Comparison of ENCODE assay signal across 8 mouse cellular contexts in genomic region chr6:37046152-37046788, GRCm38 (mm10).
DNase-seq lines count a peak whose midpoint lies in the region; ATAC-seq and TF ChIP-seq lines count a peak whose summit lies in the region.
"Had no signal": no experiment of that assay in that cellular context is flagged by ENCODE, and none has a peak within 500 bp of the region (broad histone marks: within the 10 kb centered on the region; RNA-seq: fewer than 3 reads in every experiment).

No protein-coding gene starts in this region.

- no peaks in the 10 kb centered on the region for H3K36me3 ChIP-seq in forebrain, embryonic 13.5 days (ENCODE audit: poor library complexity, severe bottlenecking)
- no peaks in the 10 kb centered on the region for H3K36me3 ChIP-seq in hindbrain, embryonic 12.5 days
- H3K36me3 ChIP-seq: limb, embryonic 12.5 days had no signal

- ATAC-seq in Patski = peak; percentile 39
- ATAC-seq in cerebellum, adult (ENCODE audit: insufficient number of reproducible peaks, low FRiP score, low TSS enrichment) = peak; percentile 74; the same call in 1 of the 2 replicates
- ATAC-seq in forebrain, embryonic 13.5 days = peak; percentile 79
- ATAC-seq in hindbrain, embryonic 12.5 days (ENCODE audit: low FRiP score) = 0 out of 2 replicates have a peak, but pooled peaks have one; percentile 17

- H3K9me3 ChIP-seq in forebrain, embryonic 13.5 days (replicated peaks) = no peaks in the 10 kb centered on the region
- no peaks in the 10 kb centered on the region for H3K9me3 ChIP-seq in hindbrain, embryonic 12.5 days (replicated peaks)
- H3K9me3 ChIP-seq: limb, embryonic 12.5 days had no signal

- no peaks in the 10 kb centered on the region for H3K4me1 ChIP-seq in forebrain, embryonic 13.5 days
- H3K4me1 ChIP-seq in hindbrain, embryonic 12.5 days = peaks cover 4% of the 10 kb centered on the region; the same call in 1 of the 2 replicates
- H3K4me1 ChIP-seq: limb, embryonic 12.5 days had no signal

- TF ChIP-seq CTCF in Patski (IDR thresholded peaks at IDR 0.05) = peak; percentile 87

- POLR2A ChIA-PET in Patski (lab: Charles Lee) = no interaction called here

- CTCF ChIA-PET in Patski (lab: Charles Lee) = interaction anchor here (1.0 to 1.9 kb wide), 7 partner anchors 9 to 23 kb away, joined by 3 to 7 read pairs (median 3); no protein-coding TSS in a partner anchor

- H3K27ac ChIP-seq in forebrain, embryonic 13.5 days = no peak overlapping the region
- H3K27ac ChIP-seq in hindbrain, embryonic 12.5 days = no peak overlapping the region
- H3K27ac ChIP-seq: limb, embryonic 12.5 days had no signal

- in situ Hi-C loops in Patski (cut with MboI; ENCODE audit: low pct_unique_long_range_greater_than_20kb) = loop anchor here (10.0 kb wide), 2 partner anchors 1041 to 1661 kb away; no protein-coding TSS in a partner anchor

- H3K27me3 ChIP-seq in Patski = peaks cover 14% of the 10 kb centered on the region
- no peaks in the 10 kb centered on the region for H3K27me3 ChIP-seq in forebrain, embryonic 13.5 days
- no peaks in the 10 kb centered on the region for H3K27me3 ChIP-seq in hindbrain, embryonic 12.5 days
- H3K27me3 ChIP-seq: limb, embryonic 12.5 days had no signal

- no peak for DNase-seq in Patski (ENCODE audit: low read depth, low spot score)
- peak; percentile 69 for DNase-seq in layer of hippocampus, adult 9-10 months (ENCODE audit: low spot score)
- DNase-seq in lung, postnatal 36 days = peak; percentile 72
- peak; percentile 64 for DNase-seq in right cerebral cortex, adult 18-20 months

- H3K9ac ChIP-seq in forebrain, embryonic 13.5 days = no peak overlapping the region
- H3K9ac ChIP-seq in hindbrain, embryonic 12.5 days = no peak overlapping the region
- H3K9ac ChIP-seq: limb, embryonic 12.5 days had no signal

- 34% methylated on average over 4 of the region's 4 CpGs for WGBS in forebrain, embryonic 13.5 days
- WGBS in hindbrain, embryonic 12.5 days = 35% methylated on average over 4 of the region's 4 CpGs

- no peak overlapping the region for H3K4me3 ChIP-seq in forebrain, embryonic 13.5 days
- H3K4me3 ChIP-seq in hindbrain, embryonic 12.5 days = no peak overlapping the region
- H3K4me3 ChIP-seq: limb, embryonic 12.5 days had no signal

- no peak overlapping the region for H3K4me2 ChIP-seq in forebrain, embryonic 13.5 days
- no peak overlapping the region for H3K4me2 ChIP-seq in hindbrain, embryonic 12.5 days (replicated peaks)
- H3K4me2 ChIP-seq: limb, embryonic 12.5 days had no signal

Comparison
In these comparisons a context has a peak if more than half of its experiments do, and no peak if none do; other contexts are left out.
1. ATAC-seq: peak in every context shown above with its lines; median percentile 79 in forebrain, embryonic 13.5 days; 74 in cerebellum, adult; 39 in Patski; 17 in hindbrain, embryonic 12.5 days.